Mouse (Mus musculus) kidney, embryonic 14.5 days (tissue): ENCODE results near the gene Ppp1r1b. TPM values are rescaled to one million over a fixed set of nuclear protein-coding genes. Genes with fewer than 3 reads are reported as not detected.
A peak's percentile ranks its signal among the peaks of the same experiment; 100 is the strongest.

Experiments
- ATAC-seq: fragments of 200-750 bp; cut with Nextera tagmentation; 2 replicates; pipeline ENCODE4 v1.8.0; 2017; ENCODE audit warnings: moderate number of reproducible peaks, mild to moderate bottlenecking, moderate TSS enrichment, moderate library complexity; ENCODE audit not compliant: low FRiP score, low TSS enrichment
- H3K27ac ChIP-seq: fragments of 300-500 bp; sonication (generic); 2 replicates; pipeline ENCODE4 v1.5.1; 2014; ENCODE audit warnings: low read depth, mild to moderate bottlenecking, low read length, moderate library complexity, mixed read lengths
- H3K27me3 ChIP-seq: fragments of 300-500 bp; sonication (generic); 2 replicates; pipeline ENCODE4 v1.6.1; 2014; ENCODE audit warnings: mild to moderate bottlenecking, low read length; ENCODE audit not compliant: control insufficient read depth, insufficient read depth
- H3K36me3 ChIP-seq: fragments of 300-500 bp; sonication (generic); 2 replicates; pipeline ENCODE4 v1.6.1; 2014; ENCODE audit warnings: low read length, mixed read lengths; ENCODE audit not compliant: control insufficient read depth, insufficient read depth
- H3K4me1 ChIP-seq: fragments of 300-500 bp; sonication (generic); 2 replicates; pipeline ENCODE4 v1.6.1; 2014; ENCODE audit warnings: low read length, mixed read lengths; ENCODE audit not compliant: control insufficient read depth, insufficient read depth
- H3K4me2 ChIP-seq: fragments of 300-500 bp; sonication (generic); replicated peaks from 2 replicates; pipeline ENCODE4 v1.6.1; 2014; ENCODE audit warnings: low read depth, mild to moderate bottlenecking, low read length
- H3K4me3 ChIP-seq: fragments of 300-500 bp; sonication (generic); 2 replicates; pipeline ENCODE4 v1.5.1; 2014; ENCODE audit warnings: mild to moderate bottlenecking, low read length
- H3K9ac ChIP-seq: fragments of 300-500 bp; sonication (generic); 2 replicates; pipeline ENCODE4 v1.6.1; 2014; ENCODE audit warnings: low read depth, mild to moderate bottlenecking, low read length, moderate library complexity
- H3K9me3 ChIP-seq: fragments of 300-500 bp; sonication (generic); 2 replicates; pipeline ENCODE4 v1.6.1; 2016; ENCODE audit warnings: low read length; ENCODE audit not compliant: control insufficient read depth
- WGBS: fragments of 180-500 bp; shearing (Covaris S2); extraction: QIAGEN DNeasy Blood & Tissue Kit; methylation state at CpG from one replicate; pipeline ENCODE4 v1.1.7; 2014; 5-methylcytosine and 5-hydroxymethylcytosine counted together
- polyA plus RNA-seq: library from polyadenylated mRNA; unstranded; fragments of >200 nt; fragmentation: Nextera tagmentation; extraction: Ambion mirVana; gene quantifications from 2 replicates; pipeline ENCODE4 v1.2.1, GENCODE M21; 2014

The Ppp1r1b gene
- polyA plus RNA-seq, 1 experiment from 2014 or later: 1.7 TPM

DNA sequence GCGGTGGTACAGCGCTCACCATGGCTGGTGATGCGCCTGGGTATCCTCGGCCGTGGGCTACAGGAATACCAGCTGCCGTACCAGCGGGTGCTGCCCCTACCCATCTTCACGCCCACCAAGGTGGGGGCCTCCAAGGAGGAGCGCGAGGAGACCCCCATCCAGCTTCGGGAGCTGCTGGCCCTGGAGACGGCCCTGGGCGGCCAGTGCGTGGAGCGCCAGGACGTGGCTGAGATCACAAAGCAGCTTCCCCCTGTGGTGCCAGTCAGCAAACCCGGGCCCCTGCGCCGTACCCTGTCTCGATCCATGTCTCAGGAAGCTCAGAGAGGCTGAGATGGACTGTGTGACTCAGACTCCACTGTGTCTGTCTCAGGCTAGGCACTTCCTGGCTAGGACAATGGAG lies 36.0 kb downstream of the Ppp1r1b start:
- H3K4me3 ChIP-seq: no peak overlapping the region
- H3K9ac ChIP-seq: 0 out of 2 replicates have a peak overlapping the region, but pooled peaks have one; percentile 12
- no peaks in the 10 kb centered on the region for H3K9me3 ChIP-seq
- 79% methylated on average over 20 of the region's 20 CpGs for WGBS
- H3K27me3 ChIP-seq: peaks cover 23% of the 10 kb centered on the region
- peaks cover 18% of the 10 kb centered on the region for H3K36me3 ChIP-seq
- H3K4me2 ChIP-seq: no peak overlapping the region
- H3K4me1 ChIP-seq: peaks cover 3% of the 10 kb centered on the region; the same call in 1 of the 2 replicates
- ATAC-seq: no peak
- peak overlapping the region; percentile 69 for H3K27ac ChIP-seq

- 44% methylated on average over 8 of the region's 8 CpGs for WGBS
- Histone ChIP-seq H3K36me3 (peaks cover 10% of the 10 kb centered on the region), H3K27ac (peak overlapping the region; percentile 69), H3K4me1 (peaks cover 3% of the 10 kb centered on the region; the same call in 1 of the 2 replicates), H3K4me2 (no peak overlapping the region), H3K27me3 (peaks cover 23% of the 10 kb centered on the region), H3K4me3 (no peak overlapping the region), H3K9ac (0 out of 2 replicates have a peak overlapping the region, but pooled peaks have one; percentile 12), H3K9me3 (no peaks in the 10 kb centered on the region)
- ATAC-seq: peak; percentile 69
These were observed 36.8 kb downstream of the Ppp1r1b start for GRCm38 (mm10) chr11:98384721-98385637.

- H3K4me1 ChIP-seq: peaks cover 3% of the 10 kb centered on the region; the same call in 1 of the 2 replicates
- H3K27ac ChIP-seq: no peak within 1 kb of the TSS
- no peak within 1 kb of the TSS for H3K4me3 ChIP-seq
- ATAC-seq: no peak
- no peak within 1 kb of the TSS for H3K9ac ChIP-seq
- H3K36me3 ChIP-seq: 0 out of 2 replicates have a peak, but pooled peaks cover 1% of the 10 kb centered on the region
- no peaks in the 10 kb centered on the region for H3K9me3 ChIP-seq
- H3K27me3 ChIP-seq: peaks cover 23% of the 10 kb centered on the region
- WGBS: 47% methylated on average over 25 of the region's 25 CpGs
- H3K4me2 ChIP-seq: no peak within 1 kb of the TSS
These were observed 37.7 kb downstream of the Ppp1r1b start, which contains the start of gene Pnmt for GRCm38 (mm10) chr11:98385638-98386585. TSS of gene Pnmt (plus strand) at chr11:98386450.

- no peak overlapping the region for H3K9ac ChIP-seq
- WGBS: 15% methylated on average over 24 of the region's 24 CpGs
- no peaks in the 10 kb centered on the region for H3K9me3 ChIP-seq
- H3K27ac ChIP-seq: no peak overlapping the region
- peaks cover 4% of the 10 kb centered on the region; the same call in 1 of the 2 replicates for H3K4me1 ChIP-seq
- H3K4me2 ChIP-seq: no peak overlapping the region
- peaks cover 23% of the 10 kb centered on the region for H3K27me3 ChIP-seq
- ATAC-seq: no peak
- H3K4me3 ChIP-seq: no peak overlapping the region
- H3K36me3 ChIP-seq: no peaks in the 10 kb centered on the region
These were observed 38.4 kb downstream of the Ppp1r1b start for GRCm38 (mm10) chr11:98386596-98386995.

GRCm38 (mm10) chr11:98387056-98387577 lies 38.9 kb downstream of the Ppp1r1b start:
- Histone ChIP-seq H3K9ac (no peak overlapping the region), H3K9me3 (no peaks in the 10 kb centered on the region), H3K4me1 (peaks cover 9% of the 10 kb centered on the region), H3K4me2 (no peak overlapping the region), H3K27me3 (peaks cover 23% of the 10 kb centered on the region), H3K27ac (no peak overlapping the region), H3K36me3 (no peaks in the 10 kb centered on the region), H3K4me3 (no peak overlapping the region)
- WGBS: 38% methylated on average over 14 of the region's 14 CpGs
- no peak for ATAC-seq

GRCm38 (mm10) chr11:98388282-98388681 lies 40.1 kb downstream of the Ppp1r1b start:
- ATAC-seq: no peak
- no peak overlapping the region for H3K9ac ChIP-seq
- no peak overlapping the region for H3K27ac ChIP-seq
- peaks cover 21% of the 10 kb centered on the region for H3K4me1 ChIP-seq
- H3K4me3 ChIP-seq: no peak overlapping the region
- 66% methylated on average over 10 of the region's 10 CpGs for WGBS
- H3K36me3 ChIP-seq: no peaks in the 10 kb centered on the region
- H3K27me3 ChIP-seq: peaks cover 23% of the 10 kb centered on the region
- H3K4me2 ChIP-seq: no peak overlapping the region
- no peaks in the 10 kb centered on the region for H3K9me3 ChIP-seq

GRCm38 (mm10) chr11:98389221-98389780 lies 41.1 kb downstream of the Ppp1r1b start:
- no peaks in the 10 kb centered on the region for H3K9me3 ChIP-seq
- WGBS: 28% methylated on average over 9 of the region's 9 CpGs
- H3K27me3 ChIP-seq: peaks cover 23% of the 10 kb centered on the region
- no peaks in the 10 kb centered on the region for H3K36me3 ChIP-seq
- H3K4me1 ChIP-seq: peaks cover 31% of the 10 kb centered on the region
- no peak overlapping the region for H3K4me3 ChIP-seq
- H3K4me2 ChIP-seq: no peak overlapping the region
- no peak for ATAC-seq
- H3K9ac ChIP-seq: no peak overlapping the region
- H3K27ac ChIP-seq: no peak overlapping the region

DNA sequence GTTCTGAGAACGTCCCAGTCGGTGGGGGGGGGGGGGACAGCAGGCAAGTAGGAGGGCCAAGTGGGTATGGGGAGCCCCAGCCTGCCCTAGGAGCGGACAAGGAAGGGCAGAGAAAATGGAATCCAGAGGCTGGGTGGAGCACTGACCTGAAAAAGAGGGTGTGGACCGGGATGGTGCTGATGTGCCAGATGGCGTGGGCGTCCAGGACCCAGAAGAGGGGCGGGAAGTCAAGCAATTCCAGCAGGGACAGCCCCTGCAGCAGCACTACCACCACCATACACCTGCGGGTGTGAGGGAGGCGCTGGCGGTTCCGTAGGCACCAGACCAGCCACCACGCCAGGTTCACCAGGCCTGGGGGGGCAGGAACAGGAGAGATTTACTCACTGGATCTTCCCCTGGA lies 41.9 kb downstream of the Ppp1r1b start:
- Histone ChIP-seq H3K4me2 (no peak overlapping the region), H3K4me3 (no peak overlapping the region), H3K27ac (no peak overlapping the region), H3K9ac (no peak overlapping the region), H3K4me1 (peaks cover 37% of the 10 kb centered on the region), H3K9me3 (no peaks in the 10 kb centered on the region), H3K36me3 (no peaks in the 10 kb centered on the region), H3K27me3 (peaks cover 23% of the 10 kb centered on the region)
- ATAC-seq: no peak
- 71% methylated on average over 12 of the region's 12 CpGs for WGBS
